Mouse (Mus musculus) heart, adult 2 months (tissue): ENCODE results near the gene Uckl1.

Experiments used
- EP300 ChIP-seq: fragments of 200-500 bp; IDR thresholded peaks from 2 replicates; pipeline ENCODE4 v1.6.1; 2011; ENCODE audit warnings: low read depth, low read length, control low read depth; ENCODE audit not compliant: insufficient read depth
- POLR2A ChIP-seq: fragments of 200-500 bp; IDR thresholded peaks from 2 replicates; pipeline ENCODE4 v1.6.1; 2011; ENCODE audit warnings: mild to moderate bottlenecking, low read depth, low read length, control low read depth; ENCODE audit not compliant: insufficient read depth

GRCm38 (mm10) chr2:181570375-181570774 is 14.3 kb downstream of the Uckl1 start:
- TF ChIP-seq EP300 (no peak), POLR2A (no peak)
